Mouse (Mus musculus): ENCODE results near the gene Flad1. TPM values are rescaled to one million over a fixed set of nuclear protein-coding genes. Genes with fewer than 3 reads are reported as not detected.

The Flad1 gene
- polyA plus RNA-seq, 1 experiment from 2014 or later: 27.1 TPM

DNA sequence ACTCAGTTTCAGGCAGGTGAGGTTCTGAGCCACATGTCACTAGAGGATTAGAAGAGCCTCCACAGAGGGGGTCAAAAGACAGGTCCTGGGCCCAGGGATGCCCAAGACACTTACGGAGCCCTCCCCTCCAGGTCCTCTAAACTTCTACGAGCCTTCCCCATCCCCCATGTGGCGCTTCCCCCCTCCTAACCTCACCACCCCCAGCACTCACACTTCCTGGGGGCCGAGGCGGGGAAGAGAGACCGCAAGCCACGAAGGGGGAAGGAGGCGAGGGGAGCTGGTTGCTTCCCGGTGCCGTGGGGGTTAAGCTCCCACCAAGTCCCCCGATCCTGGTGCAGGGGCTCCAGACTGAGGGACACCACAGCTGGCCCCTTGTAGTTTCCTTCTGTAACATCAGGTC, 26.2 kb downstream of the Flad1 start:
- Histone ChIP-seq H3K4me2 (no peak overlapping the region), H3K9me3 (no peaks in the 10 kb centered on the region), H3K9ac (no peak overlapping the region), H3K4me1 (peaks cover 47% of the 10 kb centered on the region), H3K36me3 (peaks cover 5% of the 10 kb centered on the region; the same call in 1 of the 2 replicates), H3K27me3 (no peaks in the 10 kb centered on the region), H3K4me3 (no peak overlapping the region), H3K27ac (peak overlapping the region; percentile 50; the same call in 1 of the 2 replicates)
- ATAC-seq (ENCODE audit: insufficient number of reproducible peaks, low FRiP score, low TSS enrichment, low read depth): no peak
- 42% methylated on average over 11 of the region's 11 CpGs for WGBS

DNA sequence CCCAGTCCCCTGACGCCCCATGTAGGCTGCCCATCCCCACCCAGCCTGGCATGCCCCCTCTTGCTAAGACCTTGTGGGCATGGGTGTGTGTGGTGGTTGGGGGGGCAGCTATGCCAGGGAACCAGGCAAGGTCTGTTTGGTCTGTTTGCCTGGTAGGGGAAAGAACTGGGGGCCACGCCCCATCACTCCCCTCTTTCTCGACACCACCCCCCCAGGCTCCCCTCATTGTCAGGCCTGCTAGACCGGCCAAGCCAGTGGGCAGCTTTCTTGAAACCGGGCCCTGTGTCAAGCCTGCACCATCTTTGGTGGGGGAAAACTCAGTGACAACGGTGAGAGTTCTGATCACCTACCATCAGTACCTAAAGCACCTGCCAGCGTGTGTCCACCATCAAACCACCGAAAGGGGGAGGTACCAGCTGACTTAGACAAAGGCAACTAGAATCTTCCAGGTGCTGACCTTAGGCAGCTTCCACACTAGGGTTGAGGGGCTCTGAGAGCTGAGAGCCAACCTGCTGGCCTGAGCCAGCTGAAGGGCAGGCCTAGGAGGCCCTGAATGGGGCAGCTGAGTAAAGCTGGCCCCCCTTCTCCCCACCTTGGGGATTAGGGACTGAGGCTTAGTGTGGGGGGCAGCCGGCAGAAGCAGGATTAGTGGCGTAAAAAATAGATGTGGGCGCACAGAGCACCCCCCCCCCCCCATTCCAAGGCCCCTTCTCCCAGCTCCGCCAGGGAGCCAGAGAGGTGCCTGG, 27.2 kb downstream of the Flad1 start:
- H3K9me3 ChIP-seq: no peaks in the 10 kb centered on the region
- ATAC-seq (ENCODE audit: insufficient number of reproducible peaks, low FRiP score, low TSS enrichment, low read depth): no peak
- peaks cover 41% of the 10 kb centered on the region for H3K4me1 ChIP-seq
- H3K27me3 ChIP-seq: no peaks in the 10 kb centered on the region
- no peak overlapping the region for H3K4me3 ChIP-seq
- H3K36me3 ChIP-seq: peaks cover 9% of the 10 kb centered on the region; the same call in 1 of the 2 replicates
- WGBS: 63% methylated on average over 12 of the region's 12 CpGs
- H3K27ac ChIP-seq: peak overlapping the region; percentile 50
- H3K4me2 ChIP-seq: no peak overlapping the region
- H3K9ac ChIP-seq: no peak overlapping the region

DNA sequence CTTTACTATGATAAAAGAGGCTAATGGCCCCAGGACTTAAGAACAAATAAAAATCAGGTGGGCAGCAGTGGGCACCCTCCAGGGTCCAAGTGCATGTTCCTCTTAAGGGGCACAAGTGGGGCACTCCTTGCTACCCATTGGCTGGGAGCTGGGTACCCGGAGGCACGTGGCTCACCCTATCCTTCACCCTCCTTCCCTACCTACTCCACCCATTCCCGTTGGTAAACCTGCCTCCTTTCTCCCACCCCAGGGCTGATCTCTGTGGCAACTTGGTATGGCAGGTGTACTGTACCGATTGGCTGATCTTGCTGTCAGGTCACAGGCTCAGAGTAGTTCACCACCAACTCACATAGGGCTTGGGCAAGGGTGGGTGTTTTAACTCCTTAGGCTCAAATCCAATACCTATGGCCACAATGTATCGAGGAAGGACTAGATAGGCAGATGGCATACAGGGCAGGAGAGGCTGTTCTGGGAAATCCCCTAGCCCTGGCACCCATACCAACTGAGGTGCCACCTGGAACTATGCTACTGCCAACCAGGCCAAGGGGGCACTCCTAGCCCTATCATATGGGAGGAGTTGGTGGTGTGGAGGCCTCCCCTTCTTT, 27.9 kb downstream of the Flad1 start:
- 75% methylated on average over 5 of the region's 5 CpGs for WGBS
- Histone ChIP-seq H3K9ac (no peak overlapping the region), H3K27me3 (no peaks in the 10 kb centered on the region), H3K4me1 (peaks cover 47% of the 10 kb centered on the region), H3K4me2 (no peak overlapping the region), H3K27ac (no peak overlapping the region), H3K9me3 (no peaks in the 10 kb centered on the region), H3K36me3 (peaks cover 9% of the 10 kb centered on the region; the same call in 1 of the 2 replicates), H3K4me3 (no peak overlapping the region)
- no peak for ATAC-seq (ENCODE audit: insufficient number of reproducible peaks, low FRiP score, low TSS enrichment, low read depth)

DNA sequence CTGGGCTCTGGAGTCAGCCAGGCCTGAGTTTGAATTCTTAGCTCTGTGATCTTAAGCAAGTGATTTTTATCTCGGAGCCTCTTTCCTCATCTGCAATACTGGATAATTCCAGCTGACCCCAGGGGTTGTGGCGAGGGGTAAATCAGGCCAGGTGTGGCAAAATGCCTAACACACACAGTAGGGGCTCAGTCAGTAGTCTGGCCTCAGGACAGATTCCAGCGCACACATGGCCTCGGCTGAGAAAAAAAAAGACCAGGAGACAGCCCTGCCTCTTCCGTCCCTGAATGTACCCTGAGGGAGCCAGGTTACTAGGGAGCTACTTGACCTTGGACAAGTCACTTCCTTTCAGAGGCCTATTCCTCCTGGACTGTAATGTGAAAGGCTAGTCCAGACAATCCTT, 28.7 kb downstream of the Flad1 start:
- Histone ChIP-seq H3K36me3 (peaks cover 9% of the 10 kb centered on the region; the same call in 1 of the 2 replicates), H3K4me2 (no peak overlapping the region), H3K27me3 (no peaks in the 10 kb centered on the region), H3K9me3 (no peaks in the 10 kb centered on the region), H3K27ac (no peak overlapping the region), H3K9ac (no peak overlapping the region), H3K4me1 (peaks cover 48% of the 10 kb centered on the region), H3K4me3 (no peak overlapping the region)
- 67% methylated on average over 5 of the region's 5 CpGs for WGBS
- no peak for ATAC-seq (ENCODE audit: insufficient number of reproducible peaks, low FRiP score, low TSS enrichment, low read depth)

DNA sequence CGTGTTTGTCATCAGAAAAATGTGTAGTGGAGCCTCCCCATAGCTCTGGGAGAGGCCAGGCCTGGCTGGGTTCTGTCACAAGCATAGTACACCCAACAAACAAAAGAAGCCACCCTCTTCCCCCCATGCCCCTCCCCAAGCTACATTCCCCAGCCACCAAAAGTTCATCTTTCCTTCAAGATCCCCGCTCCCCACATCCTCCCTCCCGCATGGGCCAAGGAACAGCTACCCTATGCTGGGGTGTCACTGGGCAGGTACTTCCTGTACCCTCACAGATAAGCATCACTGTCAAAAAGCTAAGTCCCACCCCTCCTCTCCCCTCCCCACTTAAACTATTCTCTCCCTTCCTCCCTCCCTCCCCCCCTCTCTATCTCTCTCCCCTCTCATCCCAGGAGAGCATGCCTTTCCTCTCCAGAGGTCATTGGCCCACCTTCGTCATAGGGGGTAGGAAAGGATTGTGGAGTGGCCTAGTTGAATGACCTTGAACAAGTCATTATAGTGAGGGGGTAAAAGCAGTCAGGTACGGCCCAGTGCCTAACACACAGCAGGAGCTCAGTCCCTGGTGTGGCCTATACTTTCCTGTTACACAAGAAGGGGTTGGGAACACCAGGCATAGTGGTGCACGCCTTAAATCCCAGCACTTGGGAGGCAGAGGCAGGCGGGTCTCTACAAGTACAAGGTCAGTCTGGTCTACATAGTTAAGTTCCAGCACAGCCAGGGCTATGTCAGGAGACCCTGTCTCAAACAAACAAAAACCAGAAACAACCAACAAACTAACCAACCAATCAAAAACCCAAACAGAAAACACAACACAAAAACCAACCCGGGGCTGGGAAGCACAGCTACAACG, 29.4 kb downstream of the Flad1 start:
- peaks cover 9% of the 10 kb centered on the region; the same call in 1 of the 2 replicates for H3K36me3 ChIP-seq
- no peak for ATAC-seq (ENCODE audit: insufficient number of reproducible peaks, low FRiP score, low TSS enrichment, low read depth)
- H3K9me3 ChIP-seq: no peaks in the 10 kb centered on the region
- H3K9ac ChIP-seq: no peak overlapping the region
- WGBS: 83% methylated on average over 9 of the region's 9 CpGs
- H3K4me2 ChIP-seq: no peak overlapping the region
- no peaks in the 10 kb centered on the region for H3K27me3 ChIP-seq
- peaks cover 47% of the 10 kb centered on the region for H3K4me1 ChIP-seq
- no peak overlapping the region for H3K27ac ChIP-seq
- no peak overlapping the region for H3K4me3 ChIP-seq

DNA sequence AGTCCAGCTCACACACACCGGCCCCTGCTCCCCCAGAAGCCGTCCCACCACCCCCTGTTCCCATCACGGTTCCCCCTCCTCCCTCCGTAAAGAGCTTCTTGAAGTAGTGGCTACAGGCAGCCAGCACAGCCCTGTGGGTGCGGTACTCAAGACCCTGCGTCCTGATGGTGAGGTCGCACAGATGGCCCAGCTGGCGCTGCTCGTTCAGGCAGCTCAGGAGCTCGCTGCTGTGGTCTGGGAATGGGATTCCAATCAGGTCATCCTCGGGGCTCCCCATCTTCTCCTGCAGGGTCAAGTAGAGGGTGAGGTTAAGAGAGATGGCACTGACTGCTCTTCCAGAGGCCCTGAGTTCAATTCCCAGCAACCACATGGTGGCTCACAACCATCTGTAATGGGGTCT, 30.4 kb downstream of the Flad1 start:
- Histone ChIP-seq H3K36me3 (peaks cover 9% of the 10 kb centered on the region; the same call in 1 of the 2 replicates), H3K9ac (no peak overlapping the region), H3K4me3 (no peak overlapping the region), H3K27ac (no peak overlapping the region), H3K27me3 (no peaks in the 10 kb centered on the region), H3K9me3 (no peaks in the 10 kb centered on the region), H3K4me2 (no peak overlapping the region), H3K4me1 (peaks cover 39% of the 10 kb centered on the region)
- WGBS: 80% methylated on average over 11 of the region's 11 CpGs
- ATAC-seq (ENCODE audit: insufficient number of reproducible peaks, low FRiP score, low TSS enrichment, low read depth): no peak

GRCm38 (mm10) chr3:89380711-89381110, 31.0 kb downstream of the Flad1 start:
- no peak overlapping the region for H3K9ac ChIP-seq
- peaks cover 9% of the 10 kb centered on the region; the same call in 1 of the 2 replicates for H3K36me3 ChIP-seq
- H3K9me3 ChIP-seq: no peaks in the 10 kb centered on the region
- peaks cover 36% of the 10 kb centered on the region for H3K4me1 ChIP-seq
- 91% methylated on average over 18 of the region's 18 CpGs for WGBS
- H3K4me3 ChIP-seq: no peak overlapping the region
- ATAC-seq (ENCODE audit: insufficient number of reproducible peaks, low FRiP score, low TSS enrichment, low read depth): no peak
- H3K27ac ChIP-seq: no peak overlapping the region
- H3K27me3 ChIP-seq: no peaks in the 10 kb centered on the region
- H3K4me2 ChIP-seq: no peak overlapping the region

GRCm38 (mm10) chr3:89380291-89380690, 31.4 kb downstream of the Flad1 start:
- Histone ChIP-seq H3K9me3 (no peaks in the 10 kb centered on the region), H3K4me2 (no peak overlapping the region), H3K27me3 (no peaks in the 10 kb centered on the region), H3K4me3 (no peak overlapping the region), H3K9ac (no peak overlapping the region), H3K4me1 (peaks cover 32% of the 10 kb centered on the region), H3K36me3 (peaks cover 9% of the 10 kb centered on the region; the same call in 1 of the 2 replicates), H3K27ac (no peak overlapping the region)
- WGBS: 93% methylated on average over 14 of the region's 14 CpGs
- no peak for ATAC-seq (ENCODE audit: insufficient number of reproducible peaks, low FRiP score, low TSS enrichment, low read depth)

DNA sequence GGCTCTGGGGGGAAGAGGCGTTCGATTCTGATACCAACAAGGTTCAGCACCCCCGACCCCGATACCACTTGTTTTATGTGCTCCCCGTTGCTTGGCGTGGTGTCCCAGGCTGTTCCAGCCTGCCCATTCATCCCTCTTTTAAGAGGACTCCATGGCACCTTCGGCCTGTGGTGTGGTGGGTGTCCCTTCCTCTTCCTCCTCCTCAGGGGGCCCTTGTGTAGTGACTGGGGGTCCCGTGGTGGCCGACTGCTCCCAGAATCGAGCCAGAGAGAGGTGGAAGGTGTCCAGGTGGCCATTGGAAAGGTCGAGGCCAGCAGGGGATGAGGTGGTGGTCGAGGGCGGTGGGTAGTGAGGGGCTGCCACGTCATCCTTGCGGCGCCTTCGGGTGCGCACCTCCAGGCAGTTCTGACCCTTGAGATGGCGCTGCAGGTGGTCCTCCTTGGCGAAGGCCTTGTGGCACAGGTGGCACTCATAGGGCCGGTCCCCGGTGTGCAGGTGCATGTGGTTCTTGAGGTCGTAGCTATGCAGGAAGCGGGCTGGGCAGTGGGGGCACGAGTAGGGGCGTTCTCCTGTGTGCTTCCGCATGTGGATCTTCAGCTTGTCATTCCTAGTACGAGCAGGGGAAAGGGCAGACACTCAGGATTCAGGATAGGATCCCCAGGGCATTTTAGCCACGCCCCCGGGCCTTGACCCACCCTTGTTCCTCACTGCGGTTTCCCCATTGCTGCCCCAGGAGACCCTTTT, 32.1 kb downstream of the Flad1 start:
- H3K36me3 ChIP-seq: peaks cover 9% of the 10 kb centered on the region; the same call in 1 of the 2 replicates
- 85% methylated on average over 31 of the region's 31 CpGs for WGBS
- no peaks in the 10 kb centered on the region for H3K9me3 ChIP-seq
- peak overlapping the region; percentile 69 for H3K27ac ChIP-seq
- ATAC-seq (ENCODE audit: insufficient number of reproducible peaks, low FRiP score, low TSS enrichment, low read depth): no peak
- no peak overlapping the region for H3K4me3 ChIP-seq
- no peak overlapping the region for H3K4me2 ChIP-seq
- no peaks in the 10 kb centered on the region for H3K27me3 ChIP-seq
- H3K9ac ChIP-seq: no peak overlapping the region
- peaks cover 25% of the 10 kb centered on the region for H3K4me1 ChIP-seq

- 2% methylated on average over 26 of the region's 29 CpGs for WGBS
Measured at GRCm38 (mm10) chr3:89378394-89379067, 33.1 kb downstream of the Flad1 start.

DNA sequence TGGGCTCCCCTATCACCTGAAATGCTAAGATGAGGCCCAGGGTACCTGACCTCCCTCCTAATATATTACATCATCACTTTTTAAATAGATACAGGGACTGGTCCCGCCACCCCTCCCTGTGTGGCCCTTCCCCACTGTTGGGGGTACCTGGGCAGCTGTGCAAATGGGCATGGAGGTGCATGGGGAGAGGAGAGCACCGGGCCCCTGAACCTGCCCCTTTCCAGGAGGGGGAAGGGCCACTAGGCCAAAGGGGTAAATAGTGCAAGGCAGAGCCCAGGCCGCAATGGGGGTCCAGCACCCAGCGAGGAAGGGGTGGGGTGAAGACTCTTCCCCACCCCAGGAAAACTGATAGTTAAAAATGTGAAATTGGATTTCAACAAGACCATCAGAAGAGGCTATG, 33.8 kb downstream of the Flad1 start:
- WGBS: 74% methylated on average over 4 of the region's 4 CpGs

More at GRCm38 (mm10) chr3:89378394-89379067, 33.1 kb downstream of the Flad1 start:
- H3K36me3 ChIP-seq: peaks cover 9% of the 10 kb centered on the region; the same call in 1 of the 2 replicates
- no peaks in the 10 kb centered on the region for H3K27me3 ChIP-seq
- peak; percentile 88 for ATAC-seq (ENCODE audit: insufficient number of reproducible peaks, low FRiP score, low TSS enrichment, low read depth)
- peak overlapping the region; percentile 54 for H3K9ac ChIP-seq
- no peaks in the 10 kb centered on the region for H3K9me3 ChIP-seq
- peak overlapping the region; percentile 69 for H3K27ac ChIP-seq
- peak overlapping the region; percentile 76 for H3K4me2 ChIP-seq
- H3K4me3 ChIP-seq: peak overlapping the region; percentile 55
- H3K4me1 ChIP-seq: peaks cover 19% of the 10 kb centered on the region

More for the DNA sequence above, 33.8 kb downstream of the Flad1 start:
- Histone ChIP-seq H3K9ac (no peak overlapping the region), H3K4me3 (peak overlapping the region; percentile 55; the same call in 1 of the 2 replicates), H3K36me3 (peaks cover 9% of the 10 kb centered on the region; the same call in 1 of the 2 replicates), H3K9me3 (no peaks in the 10 kb centered on the region), H3K27me3 (no peaks in the 10 kb centered on the region), H3K4me2 (peak overlapping the region; percentile 76), H3K4me1 (peaks cover 19% of the 10 kb centered on the region), H3K27ac (0 out of 2 replicates have a peak overlapping the region, but pooled peaks have one; percentile 2)
- ATAC-seq (ENCODE audit: insufficient number of reproducible peaks, low FRiP score, low TSS enrichment, low read depth): no peak

Data from limb, embryonic 15.5 days (tissue).